Mouse (Mus musculus) MEL (cell line): ENCODE data around the gene Gm21915.

Source experiments
- BHLHE40 ChIP-seq: IDR thresholded peaks from 2 replicates; pipeline ENCODE4 v1.6.1; 2012; ENCODE audit warnings: low read depth, mild to moderate bottlenecking, inconsistent platforms, low read length, improper control_type of control experiment, borderline replicate concordance
- CTCF ChIP-seq, 3 experiments: IDR thresholded peaks in 2 of 3; conservative IDR thresholded peaks in 1 of 3; 2 replicates each; pipeline ENCODE4 v1.5.1; 2011 to 2012; ENCODE audit warnings: low read length in 3 of 3, low read depth in 2 of 3, mild to moderate bottlenecking in 2 of 3, improper control_type of control experiment in 1 of 3, inconsistent platforms in 1 of 3, mixed read lengths in 1 of 3, moderate library complexity in 1 of 3; ENCODE audit not compliant: control insufficient read depth in 1 of 3, insufficient read depth in 1 of 3, poor library complexity in 1 of 3, severe bottlenecking in 1 of 3
- EP300 ChIP-seq, 2 experiments: IDR thresholded peaks; 2 replicates each; pipeline ENCODE4 v1.6.1; 2011; ENCODE audit warnings: improper control_type of control experiment in 2 of 2, low read length in 2 of 2, low read depth in 1 of 2, mild to moderate bottlenecking in 1 of 2
- GABPA ChIP-seq: IDR thresholded peaks from 2 replicates; pipeline ENCODE4 v1.6.1; 2012; ENCODE audit warnings: low read depth, mild to moderate bottlenecking, inconsistent platforms, low read length, improper control_type of control experiment, moderate library complexity
- HCFC1 ChIP-seq: IDR thresholded peaks from 2 replicates; pipeline ENCODE4 v1.6.1; 2012; ENCODE audit warnings: low read depth, mild to moderate bottlenecking, inconsistent platforms, low read length, improper control_type of control experiment, moderate library complexity
- JUND ChIP-seq: IDR thresholded peaks from 2 replicates; pipeline ENCODE4 v1.6.1; 2011; ENCODE audit warnings: low read depth, mild to moderate bottlenecking, improper control_type of control experiment, low read length
- KAT2A ChIP-seq: conservative IDR thresholded peaks from 2 replicates; pipeline ENCODE4 v1.6.1; 2012; ENCODE audit warnings: low read depth, low read length, improper control_type of control experiment, inconsistent platforms
- MAFK ChIP-seq: IDR thresholded peaks from 2 replicates; pipeline ENCODE4 v1.6.1; 2011; ENCODE audit warnings: low read depth, mild to moderate bottlenecking, low read length, improper control_type of control experiment, borderline replicate concordance
- MEF2A ChIP-seq: IDR thresholded peaks from 2 replicates; pipeline ENCODE4 v1.6.1; 2014; ENCODE audit warnings: low read depth, mild to moderate bottlenecking, inconsistent platforms, low read length, improper control_type of control experiment; ENCODE audit not compliant: poor library complexity, insufficient replicate concordance, severe bottlenecking; ENCODE audit errors: extremely low read depth
- MYB ChIP-seq: IDR thresholded peaks from 2 replicates; pipeline ENCODE4 v1.6.1; 2011; ENCODE audit warnings: mild to moderate bottlenecking, low read depth, low read length, improper control_type of control experiment
- POLR2A ChIP-seq, 2 experiments: IDR thresholded peaks; 2 replicates each; pipeline ENCODE4 v1.6.1; 2011 to 2012; ENCODE audit warnings: low read length in 2 of 2, mild to moderate bottlenecking in 2 of 2, control low read depth in 1 of 2, improper control_type of control experiment in 1 of 2, low read depth in 1 of 2, moderate library complexity in 1 of 2; ENCODE audit not compliant: control insufficient read depth in 1 of 2, insufficient read depth in 1 of 2, poor library complexity in 1 of 2
- RCOR1 ChIP-seq: IDR thresholded peaks from 2 replicates; pipeline ENCODE4 v1.6.1; 2012; ENCODE audit warnings: low read depth, mild to moderate bottlenecking, inconsistent platforms, low read length, improper control_type of control experiment
- TCF12 ChIP-seq: IDR thresholded peaks from 2 replicates; pipeline ENCODE4 v1.6.1; 2014; ENCODE audit warnings: low read depth, mild to moderate bottlenecking, inconsistent platforms, low read length, improper control_type of control experiment, moderate library complexity
- ZNF384 ChIP-seq: IDR thresholded peaks from 2 replicates; pipeline ENCODE4 v1.6.1; 2012; ENCODE audit warnings: low read depth, mild to moderate bottlenecking, inconsistent platforms, low read length, improper control_type of control experiment

GRCm38 (mm10) chr9:40626566-40626965 lies 43.8 kb upstream of the Gm21915 start:
- TF ChIP-seq CTCF (IDR thresholded peaks at IDR 0.05 in 2 of 3, conservative IDR thresholded peaks at IDR 0.05 in 1 of 3; ENCODE audit: control insufficient read depth in 1 of 3, insufficient read depth in 1 of 3, low read depth in 2 of 3, low read length in 3 of 3, poor library complexity in 1 of 3, severe bottlenecking in 1 of 3) (no peak), MYB (no peak), KAT2A (no peak), ZNF384 (no peak), EP300 (IDR thresholded peaks at IDR 0.05; ENCODE audit: low read depth in 1 of 2, low read length in 2 of 2) (no peak), POLR2A (IDR thresholded peaks at IDR 0.05; ENCODE audit: control insufficient read depth in 1 of 2, insufficient read depth in 1 of 2, low read depth in 1 of 2, low read length in 2 of 2, poor library complexity in 1 of 2) (no peak), MEF2A (no peak), RCOR1 (no peak), JUND (no peak), HCFC1 (no peak), MAFK (no peak), GABPA (no peak), BHLHE40 (no peak), TCF12 (no peak)
